Mouse (Mus musculus): ENCODE results near the gene Papola. TPM values are rescaled to one million over a fixed set of nuclear protein-coding genes. Genes with fewer than 3 reads are reported as not detected.

Gene Papola
- total RNA-seq, 2 experiments from 2014 or later, result 123 to 140 TPM

GRCm38 (mm10) chr12:105854639-105855038, 70.1 kb downstream of the Papola start:
- peak; percentile 19 to 39 for DNase-seq
- intact Hi-C loops (cut with DNase I), result loop anchor here (2.0 to 5.0 kb wide), 2 partner anchors 108 to 200 kb away; no protein-coding TSS in a partner anchor

DNA sequence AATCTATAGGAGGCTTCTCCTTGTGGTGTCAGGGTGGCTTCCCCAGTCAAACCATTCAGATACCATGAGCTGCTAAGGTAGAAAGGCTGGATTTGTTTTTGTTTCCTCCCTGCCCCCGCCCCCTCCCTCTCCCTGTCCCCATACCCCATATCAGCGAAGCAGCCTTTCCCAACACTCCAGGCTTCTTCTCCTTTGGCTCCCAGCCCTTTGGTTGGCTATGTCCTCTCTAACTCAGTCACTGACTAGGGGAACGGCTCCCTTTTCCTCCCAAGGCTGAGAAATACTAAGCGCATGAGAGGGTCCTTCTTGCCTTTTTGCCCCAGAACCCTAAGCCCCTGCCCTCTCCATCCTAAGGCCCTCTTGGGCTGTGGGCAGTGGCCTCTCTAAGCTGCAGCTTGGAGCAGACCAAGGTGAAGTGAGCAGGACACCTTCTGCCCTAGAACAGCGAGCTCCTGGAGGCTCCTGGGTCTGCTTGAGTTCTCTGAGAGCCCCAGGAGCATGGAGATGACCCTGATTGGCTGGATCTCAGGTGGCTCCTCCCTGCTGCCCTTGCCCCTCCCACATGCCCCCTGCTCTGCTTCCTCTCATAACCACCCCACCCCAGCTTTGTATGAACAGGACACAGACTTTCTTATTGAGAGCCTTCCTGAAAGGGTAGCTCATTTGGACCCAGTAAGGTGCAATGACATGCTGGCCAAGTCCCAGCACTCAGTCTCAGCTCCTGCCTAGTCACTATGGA, 73.6 kb downstream of the Papola start:
- peak; percentile 33 to 40 for DNase-seq
- intact Hi-C loops (cut with DNase I), result loop anchor here (5.0 kb wide), 1 partner anchor 104 kb away; no protein-coding TSS in a partner anchor

DNA sequence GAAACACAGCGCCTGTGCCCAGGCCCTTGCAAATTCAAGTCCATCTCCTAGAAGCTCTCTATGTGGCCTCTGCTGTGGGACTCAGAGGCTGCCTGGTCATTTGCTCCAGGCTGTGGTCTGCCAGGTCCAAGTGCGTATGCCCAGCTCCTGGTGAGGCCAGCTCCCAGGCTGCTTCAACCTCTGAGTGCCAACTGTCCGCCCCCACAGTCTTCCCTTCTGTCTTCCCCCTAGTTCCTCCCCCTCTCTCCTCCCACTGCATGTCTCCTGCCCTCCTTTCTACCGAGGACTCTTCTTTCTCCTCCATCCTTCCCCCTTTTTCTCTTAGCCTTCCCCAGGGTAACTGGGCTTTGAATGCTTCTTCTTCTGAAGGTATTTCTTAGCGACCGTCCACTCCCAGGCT, 77.6 kb downstream of the Papola start:
- intact Hi-C loops (cut with DNase I), result no loop called here
- no peak for DNase-seq

DNA sequence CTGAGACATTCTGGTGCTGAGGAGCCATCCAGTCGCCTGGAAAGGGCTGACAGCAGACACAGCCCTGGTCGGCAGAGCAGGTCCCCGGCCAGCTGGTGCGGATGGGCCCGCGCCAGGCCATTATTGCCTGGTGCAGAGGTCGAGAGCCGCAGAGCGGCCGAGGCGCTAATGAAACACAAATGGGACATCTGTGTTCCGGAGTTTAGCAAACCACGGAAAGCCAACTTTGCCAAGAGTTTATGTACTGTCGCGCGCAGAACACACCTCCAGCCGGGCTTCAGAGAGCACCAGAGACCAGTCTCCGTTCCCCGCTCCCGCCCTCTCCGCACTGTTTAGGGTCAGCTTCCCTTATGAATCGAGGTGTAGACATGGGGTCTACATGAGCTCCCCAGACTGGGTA, 78.1 kb downstream of the Papola start:
- DNase-seq, result peak in 1 of 2 experiments; percentile 18
- intact Hi-C loops (cut with DNase I), result no loop called here

DNA sequence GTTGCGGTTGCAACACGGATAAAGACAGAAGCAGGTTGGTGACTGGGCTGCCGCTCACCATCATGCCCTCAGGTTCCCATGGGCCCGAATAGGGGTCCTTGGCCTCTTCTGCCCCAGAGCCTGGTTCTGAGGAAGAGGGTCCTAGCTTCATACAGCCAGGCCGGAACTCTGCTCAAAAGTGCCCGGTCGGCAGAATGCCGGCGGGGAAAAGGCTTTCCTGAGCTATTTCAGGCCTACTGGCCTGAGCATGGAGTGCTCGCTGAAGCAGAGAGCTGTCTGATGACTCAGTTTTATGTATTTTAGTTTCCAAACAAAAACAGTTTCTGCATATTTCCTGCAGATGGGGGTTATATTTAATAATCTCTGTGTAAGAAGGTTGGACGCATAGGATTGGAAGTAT, 78.9 kb downstream of the Papola start:
- no peak for DNase-seq
- intact Hi-C loops (cut with DNase I), result no loop called here

GRCm38 (mm10) chr12:105867646-105868045, 83.2 kb downstream of the Papola start:
- no peak for DNase-seq
- intact Hi-C loops (cut with DNase I), result no loop called here

DNA sequence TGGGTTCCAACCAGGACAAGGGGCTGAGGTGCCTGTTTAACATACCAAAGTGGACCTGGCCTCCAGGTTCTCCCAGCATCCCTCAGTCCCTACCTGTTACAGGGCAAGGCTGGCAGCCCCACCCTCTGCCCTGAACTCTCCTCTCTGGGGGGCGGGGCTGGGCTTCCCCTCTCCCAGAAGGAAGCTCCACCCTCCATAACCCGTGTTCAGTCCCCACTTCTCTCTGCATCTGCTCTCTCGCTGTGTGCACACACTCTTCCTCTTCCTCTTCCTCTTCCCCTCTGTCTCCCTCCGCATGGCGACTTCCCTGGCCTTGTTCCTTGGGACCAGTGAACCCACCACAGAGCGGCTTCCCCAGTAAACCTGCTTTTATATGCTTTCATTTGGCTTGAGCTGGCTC, 84.7 kb downstream of the Papola start:
- intact Hi-C loops (cut with DNase I), result no loop called here
- no peak for DNase-seq

- intact Hi-C loops (cut with DNase I), result no loop called here
- DNase-seq, result no peak
Measured at GRCm38 (mm10) chr12:105869696-105870095, 85.2 kb downstream of the Papola start.

DNA sequence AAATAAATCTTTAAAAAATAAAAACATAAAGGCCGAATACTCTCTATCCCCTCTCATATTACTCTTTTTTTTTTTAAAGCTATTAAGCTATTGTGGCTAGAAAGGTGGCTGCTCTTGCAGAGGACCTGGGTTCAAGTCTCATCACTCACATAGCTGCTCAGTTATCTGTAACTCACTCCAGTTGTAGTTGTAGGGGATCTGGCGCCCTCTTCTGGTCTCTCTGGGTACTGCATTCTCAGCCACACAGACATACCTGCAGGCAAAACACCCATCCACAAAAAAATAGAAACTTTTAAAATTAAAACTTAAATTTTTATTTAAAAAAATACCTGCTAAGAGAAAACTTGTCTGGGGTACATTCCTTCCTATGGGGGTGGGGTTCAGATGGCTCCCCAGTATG, 88.8 kb downstream of the Papola start:
- intact Hi-C loops (cut with DNase I), result no loop called here
- DNase-seq, result no peak

- no peak for DNase-seq
- intact Hi-C loops (cut with DNase I), result no loop called here
Measured at GRCm38 (mm10) chr12:105875112-105875511, 90.6 kb downstream of the Papola start.

DNA sequence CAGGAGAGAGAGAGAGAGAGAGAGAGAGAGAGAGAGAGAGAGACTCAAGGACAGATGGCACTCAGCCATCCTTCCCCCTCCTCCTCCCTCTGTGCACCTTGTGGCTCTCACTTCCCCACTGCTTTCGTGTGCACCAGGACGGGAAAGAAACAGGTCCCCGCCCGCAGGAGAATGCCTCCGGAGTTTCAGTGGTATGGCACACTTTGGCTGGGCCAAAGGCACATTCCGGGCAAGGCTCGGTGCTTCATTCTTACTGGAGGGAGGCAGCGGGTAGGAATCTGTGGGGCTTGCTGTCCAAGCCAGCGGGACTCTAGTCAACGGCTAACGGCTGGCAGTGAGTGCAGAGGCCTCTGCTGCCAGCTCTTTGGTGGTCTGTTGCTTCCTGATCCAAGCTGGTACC, 92.0 kb downstream of the Papola start:
- DNase-seq, result peak in 1 of 2 experiments; percentile 30

GRCm38 (mm10) chr12:105876931-105877330, 92.4 kb downstream of the Papola start:
- DNase-seq, result no peak

More for the DNA sequence above, 92.0 kb downstream of the Papola start:
- intact Hi-C loops (cut with DNase I), result no loop called here

GRCm38 (mm10) chr12:105878746-105879145, 94.3 kb downstream of the Papola start:
- no peak for DNase-seq
- intact Hi-C loops (cut with DNase I), result no loop called here

More at GRCm38 (mm10) chr12:105876931-105877330, 92.4 kb downstream of the Papola start:
- intact Hi-C loops (cut with DNase I), result no loop called here

- DNase-seq, result no peak
- intact Hi-C loops (cut with DNase I), result no loop called here
Measured at GRCm38 (mm10) chr12:105883799-105884514, 99.5 kb downstream of the Papola start.

DNA sequence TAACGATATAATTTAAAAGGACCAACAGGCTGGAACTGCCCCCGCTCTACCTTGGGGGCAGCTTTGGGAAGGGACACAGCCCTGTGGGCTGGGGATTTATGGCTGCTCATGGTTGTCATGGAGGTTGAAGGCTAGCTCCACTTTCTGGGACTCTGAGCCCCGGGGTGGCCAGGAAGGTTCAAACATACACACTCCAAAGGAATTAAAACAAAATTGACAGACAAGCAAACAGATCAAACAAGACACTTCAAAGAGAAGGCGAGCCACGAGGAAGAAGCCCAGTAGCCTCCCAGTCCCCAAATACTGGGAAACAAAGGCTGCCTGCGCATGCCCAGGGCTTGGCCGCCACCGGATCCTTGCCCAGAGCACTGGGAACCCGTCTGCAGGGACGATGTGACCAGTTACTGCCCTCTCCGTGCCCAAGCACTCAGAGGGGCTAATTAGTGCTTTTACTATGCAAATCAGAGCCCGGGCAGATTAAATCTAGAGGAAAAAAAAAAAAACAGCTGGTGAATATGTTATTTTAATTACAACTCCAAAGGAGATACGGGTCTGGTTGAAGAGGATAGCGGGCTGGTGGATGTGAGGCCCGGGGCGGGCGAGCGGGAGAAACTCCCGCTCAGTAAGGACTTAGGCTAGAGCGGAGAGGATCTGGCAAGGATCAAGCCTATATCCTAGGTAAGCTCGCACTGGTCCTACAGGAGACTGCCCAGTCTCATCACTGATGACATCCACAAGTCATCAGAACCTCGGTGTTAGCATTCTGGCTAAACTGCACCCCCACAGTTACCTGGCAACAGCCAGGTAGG, 100.2 kb downstream of the Papola start:
- no peak for DNase-seq
- intact Hi-C loops (cut with DNase I), result no loop called here

Small RNA genes within 50 kb of the gene (microRNA-seq; reads per million reads assigned to microRNA genes)
- 0 to 0.36 reads per million in 2 experiments for gene Gm22120

Other genes with a start within 250 kb of the Papola start
- 1 to 10 TPM; 1.6 TPM for gene Bdkrb2, start 221.5 kb upstream of the Papola start, total RNA-seq (2021)
- gene Bdkrb1, start 181.6 kb upstream of the Papola start, total RNA-seq (2021), result not detected
- gene Gskip, start 99.9 kb upstream of the Papola start, total RNA-seq (2021), result 1 to 10 TPM; 7.2 to 7.8 TPM
- gene Atg2b, start 99.5 kb upstream of the Papola start, total RNA-seq (2021), result 10 to 100 TPM; 19.8 to 20.4 TPM
- gene Ak7, start 78.7 kb upstream of the Papola start, total RNA-seq (2021), result under 1 TPM in 1 of 2 experiments, not detected in 1; 0.62 TPM
- 10 to 100 TPM; 10.3 TPM for gene Vrk1, start 225.5 kb downstream of the Papola start, total RNA-seq (2021)

Data from heart, postnatal 14 days (tissue).